Mouse (Mus musculus): Measurements from ENCODE around the gene Nmu. TPM values are rescaled to one million over a fixed set of nuclear protein-coding genes. Genes with fewer than 3 reads are reported as not detected.
A peak's percentile ranks its signal among the peaks of the same experiment; 100 is the strongest.

The Nmu gene
- total and polyA plus RNA-seq, 2 experiments from 2014 or later, result 0.70 TPM; not detected in 1

GRCm38 (mm10) chr5:76379216-76379615 lies 15.6 kb upstream of the Nmu start:
- H3K4me2 ChIP-seq (ENCODE audit: low read depth), result no peak overlapping the region
- ATAC-seq (no peak), DNase-seq (no peak)
- no peak overlapping the region for H3K9ac ChIP-seq
- H3K4me3 ChIP-seq (ENCODE audit: low read depth, low read length), result no peak overlapping the region
- H3K4me1 ChIP-seq (ENCODE audit: insufficient read depth), result no peaks in the 10 kb centered on the region
- no peak for TF ChIP-seq CTCF (IDR thresholded peaks at IDR 0.05; ENCODE audit: low read depth)
- no peak overlapping the region for H3K27ac ChIP-seq (ENCODE audit: low read depth, low read length)
- no peaks in the 10 kb centered on the region for H3K9me3 ChIP-seq (ENCODE audit: low read length)
- no peaks in the 10 kb centered on the region for H3K36me3 ChIP-seq (ENCODE audit: insufficient read depth)
- H3K27me3 ChIP-seq (ENCODE audit: insufficient read depth, low read length), result no peaks in the 10 kb centered on the region
- 45% methylated on average over 3 of the region's 3 CpGs for WGBS

GRCm38 (mm10) chr5:76369215-76369840 lies 5.7 kb upstream of the Nmu start:
- no peak for TF ChIP-seq CTCF (IDR thresholded peaks at IDR 0.05; ENCODE audit: low read depth)
- Histone ChIP-seq H3K4me2 (ENCODE audit: low read depth) (no peak overlapping the region), H3K27ac (ENCODE audit: low read depth, low read length) (no peak overlapping the region), H3K9me3 (ENCODE audit: low read length) (no peaks in the 10 kb centered on the region), H3K4me3 (ENCODE audit: low read depth, low read length) (no peak overlapping the region), H3K27me3 (ENCODE audit: insufficient read depth, low read length) (peaks cover 3% of the 10 kb centered on the region; the same call in 1 of the 2 replicates), H3K36me3 (ENCODE audit: insufficient read depth) (no peaks in the 10 kb centered on the region), H3K4me1 (ENCODE audit: insufficient read depth) (no peaks in the 10 kb centered on the region), H3K9ac (no peak overlapping the region)
- DNase-seq (no peak), ATAC-seq (no peak)
- 82% methylated on average over 8 of the region's 8 CpGs for WGBS

GRCm38 (mm10) chr5:76365406-76365805 lies 1.8 kb upstream of the Nmu start:
- 42% methylated on average over 5 of the region's 5 CpGs for WGBS
- Histone ChIP-seq H3K27me3 (ENCODE audit: insufficient read depth, low read length) (peaks cover 10% of the 10 kb centered on the region; the same call in 1 of the 2 replicates), H3K9me3 (ENCODE audit: low read length) (no peaks in the 10 kb centered on the region), H3K4me2 (ENCODE audit: low read depth) (no peak overlapping the region), H3K4me1 (ENCODE audit: insufficient read depth) (peaks cover 6% of the 10 kb centered on the region; the same call in 1 of the 2 replicates), H3K27ac (ENCODE audit: low read depth, low read length) (no peak overlapping the region), H3K4me3 (ENCODE audit: low read depth, low read length) (no peak overlapping the region), H3K9ac (no peak overlapping the region), H3K36me3 (ENCODE audit: insufficient read depth) (no peaks in the 10 kb centered on the region)
- no peak for DNase-seq
- no peak for TF ChIP-seq CTCF (IDR thresholded peaks at IDR 0.05; ENCODE audit: low read depth)
- no peak for ATAC-seq

- Histone ChIP-seq H3K4me2 (ENCODE audit: low read depth) (no peak overlapping the region), H3K27me3 (ENCODE audit: insufficient read depth, low read length) (peaks cover 10% of the 10 kb centered on the region; the same call in 1 of the 2 replicates), H3K9ac (no peak overlapping the region), H3K4me3 (ENCODE audit: low read depth, low read length) (no peak overlapping the region), H3K36me3 (ENCODE audit: insufficient read depth) (no peaks in the 10 kb centered on the region), H3K4me1 (ENCODE audit: insufficient read depth) (peaks cover 6% of the 10 kb centered on the region; the same call in 1 of the 2 replicates), H3K27ac (ENCODE audit: low read depth, low read length) (no peak overlapping the region), H3K9me3 (ENCODE audit: low read length) (no peaks in the 10 kb centered on the region)
- TF ChIP-seq CTCF (IDR thresholded peaks at IDR 0.05; ENCODE audit: low read depth), result no peak
- ATAC-seq, result no peak
- 57% methylated on average over 4 of the region's 4 CpGs for WGBS
- peak; percentile 16 for DNase-seq
Observed at GRCm38 (mm10) chr5:76360786-76361185, 2.8 kb downstream of the Nmu start.

GRCm38 (mm10) chr5:76360057-76360456 lies 3.5 kb downstream of the Nmu start:
- DNase-seq (no peak), ATAC-seq (no peak)
- 83% methylated on average over 1 of the region's 1 CpGs for WGBS
- Histone ChIP-seq H3K4me1 (ENCODE audit: insufficient read depth) (peaks cover 6% of the 10 kb centered on the region; the same call in 1 of the 2 replicates), H3K4me3 (ENCODE audit: low read depth, low read length) (no peak overlapping the region), H3K9ac (no peak overlapping the region), H3K36me3 (ENCODE audit: insufficient read depth) (no peaks in the 10 kb centered on the region), H3K27me3 (ENCODE audit: insufficient read depth, low read length) (peaks cover 10% of the 10 kb centered on the region; the same call in 1 of the 2 replicates), H3K9me3 (ENCODE audit: low read length) (no peaks in the 10 kb centered on the region), H3K27ac (ENCODE audit: low read depth, low read length) (no peak overlapping the region), H3K4me2 (ENCODE audit: low read depth) (no peak overlapping the region)
- 0 out of 2 replicates have a peak, but pooled peaks have one; percentile 7 for TF ChIP-seq CTCF (IDR thresholded peaks at IDR 0.05; ENCODE audit: low read depth)

GRCm38 (mm10) chr5:76351953-76352611 lies 11.5 kb downstream of the Nmu start:
- no peaks in the 10 kb centered on the region for H3K27me3 ChIP-seq (ENCODE audit: insufficient read depth, low read length)
- H3K9ac ChIP-seq, result no peak overlapping the region
- H3K9me3 ChIP-seq (ENCODE audit: low read length), result no peaks in the 10 kb centered on the region
- DNase-seq (peak; percentile 47), ATAC-seq (peak; percentile 93)
- no peak overlapping the region for H3K27ac ChIP-seq (ENCODE audit: low read depth, low read length)
- H3K4me1 ChIP-seq (ENCODE audit: insufficient read depth), result no peaks in the 10 kb centered on the region
- no peak overlapping the region for H3K4me2 ChIP-seq (ENCODE audit: low read depth)
- no peaks in the 10 kb centered on the region for H3K36me3 ChIP-seq (ENCODE audit: insufficient read depth)
- 11% methylated on average over 7 of the region's 7 CpGs for WGBS
- TF ChIP-seq CTCF (IDR thresholded peaks at IDR 0.05; ENCODE audit: low read depth), result peak; percentile 42; the same call in 1 of the 2 replicates
- H3K4me3 ChIP-seq (ENCODE audit: low read depth, low read length), result no peak overlapping the region

- 74% methylated on average over 5 of the region's 5 CpGs for WGBS
- Histone ChIP-seq H3K4me2 (ENCODE audit: low read depth) (no peak overlapping the region), H3K27me3 (ENCODE audit: insufficient read depth, low read length) (no peaks in the 10 kb centered on the region), H3K36me3 (ENCODE audit: insufficient read depth) (no peaks in the 10 kb centered on the region), H3K9ac (no peak overlapping the region), H3K9me3 (ENCODE audit: low read length) (no peaks in the 10 kb centered on the region), H3K27ac (ENCODE audit: low read depth, low read length) (no peak overlapping the region), H3K4me3 (ENCODE audit: low read depth, low read length) (no peak overlapping the region), H3K4me1 (ENCODE audit: insufficient read depth) (no peaks in the 10 kb centered on the region)
- no peak for TF ChIP-seq CTCF (IDR thresholded peaks at IDR 0.05; ENCODE audit: low read depth)
- no peak for ATAC-seq
- no peak for DNase-seq
Observed at GRCm38 (mm10) chr5:76351537-76351936, 12.1 kb downstream of the Nmu start.
